Mouse (Mus musculus) forebrain, embryonic 11.5 days (tissue): ENCODE data around the gene Rara. TPM values are rescaled to one million over a fixed set of nuclear protein-coding genes. Genes with fewer than 3 reads are reported as not detected.
A peak's percentile ranks its signal among the peaks of the same experiment; 100 is the strongest.

Source experiments
- ATAC-seq: fragments of 200-750 bp; cut with Nextera tagmentation; replicated peaks from 2 replicates; pipeline ENCODE4 v1.8.0; 2017; ENCODE audit warnings: moderate TSS enrichment; ENCODE audit not compliant: low FRiP score
- DNase-seq: peaks from one replicate; pipeline ENCODE4 v3.0.0-alpha.2; 2017; ENCODE audit warnings: low spot score
- H3K27ac ChIP-seq: fragments of 300-500 bp; sonication (generic); 2 replicates; pipeline ENCODE4 v1.5.1; 2014; ENCODE audit warnings: low read depth, low read length
- H3K27me3 ChIP-seq: fragments of 300-500 bp; sonication (generic); 2 replicates; pipeline ENCODE4 v1.6.1; 2014; ENCODE audit warnings: mild to moderate bottlenecking, low read length, mixed read lengths; ENCODE audit not compliant: control insufficient read depth, insufficient read depth
- H3K36me3 ChIP-seq: fragments of 300-500 bp; sonication (generic); 2 replicates; pipeline ENCODE4 v1.6.1; 2014; ENCODE audit warnings: mild to moderate bottlenecking, low read length, moderate library complexity, mixed read lengths; ENCODE audit not compliant: control insufficient read depth, insufficient read depth
- H3K4me1 ChIP-seq: fragments of 300-500 bp; sonication (generic); replicated peaks from 2 replicates; pipeline ENCODE4 v1.6.1; 2014; ENCODE audit warnings: low read length, mixed read lengths; ENCODE audit not compliant: control insufficient read depth, insufficient read depth
- H3K4me2 ChIP-seq: fragments of 300-500 bp; sonication (generic); 2 replicates; pipeline ENCODE4 v1.6.1; 2014; ENCODE audit warnings: low read depth, mild to moderate bottlenecking, low read length, moderate library complexity, mixed read lengths; ENCODE audit not compliant: severe bottlenecking
- H3K4me3 ChIP-seq: fragments of 300-500 bp; sonication (generic); 2 replicates; pipeline ENCODE4 v1.5.1; 2014; ENCODE audit warnings: low read depth, low read length
- H3K9ac ChIP-seq: fragments of 300-500 bp; sonication (generic); 2 replicates; pipeline ENCODE4 v1.6.1; 2014; ENCODE audit warnings: low read length
- H3K9me3 ChIP-seq: fragments of 300-500 bp; sonication (generic); 2 replicates; pipeline ENCODE4 v1.6.1; 2016; ENCODE audit warnings: low read length, mixed read lengths; ENCODE audit not compliant: control insufficient read depth
- WGBS: fragments of 180-500 bp; shearing (Covaris S2); extraction: QIAGEN DNeasy Blood & Tissue Kit; methylation state at CpG from one replicate; pipeline ENCODE4 v1.1.7; 2014; 5-methylcytosine and 5-hydroxymethylcytosine counted together
- polyA plus RNA-seq: library from polyadenylated mRNA; unstranded; fragments of >200 nt; fragmentation: Nextera tagmentation; extraction: Ambion mirVana; gene quantifications from 2 replicates; pipeline ENCODE4 v1.2.1, GENCODE M21; 2014

Gene Rara
- polyA plus RNA-seq, 1 experiment from 2014 or later: 23.3 TPM

GRCm38 (mm10) chr11:98937914-98938694, 10.5 kb downstream of the Rara start:
- no peak overlapping the region for H3K27ac ChIP-seq
- H3K4me1 ChIP-seq: peaks cover 45% of the 10 kb centered on the region
- WGBS: under 1% methylated on average over 39 of the region's 39 CpGs
- peaks cover 4% of the 10 kb centered on the region; the same call in 1 of the 2 replicates for H3K27me3 ChIP-seq
- no peak for ATAC-seq
- H3K4me3 ChIP-seq: peak overlapping the region; percentile 44
- H3K9me3 ChIP-seq: no peaks in the 10 kb centered on the region
- DNase-seq: no peak
- H3K36me3 ChIP-seq: no peaks in the 10 kb centered on the region
- H3K9ac ChIP-seq: peak overlapping the region; percentile 73
- peak overlapping the region; percentile 94 for H3K4me2 ChIP-seq

- no peaks in the 10 kb centered on the region for H3K9me3 ChIP-seq
- ATAC-seq: no peak
- 42% methylated on average over 7 of the region's 7 CpGs for WGBS
- no peak overlapping the region for H3K27ac ChIP-seq
- H3K9ac ChIP-seq: no peak overlapping the region; the same call in 1 of the 2 replicates
- peaks cover 43% of the 10 kb centered on the region for H3K4me1 ChIP-seq
- DNase-seq: no peak
- H3K4me2 ChIP-seq: peak overlapping the region; percentile 94
- peaks cover 4% of the 10 kb centered on the region; the same call in 1 of the 2 replicates for H3K27me3 ChIP-seq
- peak overlapping the region; percentile 44; the same call in 1 of the 2 replicates for H3K4me3 ChIP-seq
- H3K36me3 ChIP-seq: no peaks in the 10 kb centered on the region
These were observed 11.1 kb downstream of the Rara start for GRCm38 (mm10) chr11:98938701-98939083.

- 0 out of 2 replicates have a peak overlapping the region, but pooled peaks have one; percentile 5 for H3K4me2 ChIP-seq
- no peak overlapping the region for H3K27ac ChIP-seq
- ATAC-seq (no peak), DNase-seq (no peak)
- peaks cover 49% of the 10 kb centered on the region for H3K4me1 ChIP-seq
- peaks cover 4% of the 10 kb centered on the region; the same call in 1 of the 2 replicates for H3K27me3 ChIP-seq
- no peaks in the 10 kb centered on the region for H3K9me3 ChIP-seq
- H3K4me3 ChIP-seq: no peak overlapping the region
- no peak overlapping the region for H3K9ac ChIP-seq
- H3K36me3 ChIP-seq: no peaks in the 10 kb centered on the region
- 54% methylated on average over 15 of the region's 15 CpGs for WGBS
These were observed 11.7 kb downstream of the Rara start for GRCm38 (mm10) chr11:98939084-98939952.

DNA sequence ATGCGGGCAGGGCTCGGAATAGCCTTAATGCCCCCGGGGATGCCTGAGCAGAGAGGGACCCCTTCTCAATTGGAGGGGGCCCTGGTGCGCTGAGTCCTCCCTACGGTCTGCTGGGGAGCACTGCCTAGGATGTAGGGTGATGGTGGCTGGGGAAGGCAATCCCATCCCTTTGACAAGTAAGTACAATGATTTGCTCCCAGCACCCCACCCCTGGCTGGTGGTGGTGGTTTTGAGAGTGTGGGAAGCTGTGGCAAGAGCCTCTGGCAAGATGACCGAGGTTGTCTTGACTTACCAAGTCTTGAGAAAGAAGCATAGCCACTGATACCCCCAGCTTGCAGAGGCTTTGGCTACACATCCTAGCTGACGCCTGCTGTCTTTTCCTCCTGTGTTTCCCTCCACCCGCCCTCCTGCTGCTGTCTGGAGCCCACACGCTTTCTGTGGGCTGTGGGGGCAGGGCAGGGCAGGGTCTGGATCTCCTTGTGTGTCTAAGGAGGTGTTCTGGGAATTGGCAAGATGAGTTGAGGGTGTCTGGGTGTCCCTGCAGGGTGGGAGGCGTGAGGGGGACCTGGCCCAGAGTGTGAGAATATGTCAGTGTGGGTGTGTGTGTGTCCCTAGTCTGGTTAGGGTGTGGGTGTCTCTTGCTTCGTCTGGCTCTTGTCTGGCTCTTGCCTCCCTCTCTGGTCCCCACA, 12.5 kb downstream of the Rara start:
- Histone ChIP-seq H3K4me2 (no peak overlapping the region), H3K9ac (no peak overlapping the region), H3K4me3 (no peak overlapping the region), H3K36me3 (no peaks in the 10 kb centered on the region), H3K27me3 (peaks cover 4% of the 10 kb centered on the region; the same call in 1 of the 2 replicates), H3K27ac (no peak overlapping the region), H3K4me1 (peaks cover 54% of the 10 kb centered on the region), H3K9me3 (no peaks in the 10 kb centered on the region)
- WGBS: 50% methylated on average over 11 of the region's 11 CpGs
- ATAC-seq (no peak), DNase-seq (no peak)

DNA sequence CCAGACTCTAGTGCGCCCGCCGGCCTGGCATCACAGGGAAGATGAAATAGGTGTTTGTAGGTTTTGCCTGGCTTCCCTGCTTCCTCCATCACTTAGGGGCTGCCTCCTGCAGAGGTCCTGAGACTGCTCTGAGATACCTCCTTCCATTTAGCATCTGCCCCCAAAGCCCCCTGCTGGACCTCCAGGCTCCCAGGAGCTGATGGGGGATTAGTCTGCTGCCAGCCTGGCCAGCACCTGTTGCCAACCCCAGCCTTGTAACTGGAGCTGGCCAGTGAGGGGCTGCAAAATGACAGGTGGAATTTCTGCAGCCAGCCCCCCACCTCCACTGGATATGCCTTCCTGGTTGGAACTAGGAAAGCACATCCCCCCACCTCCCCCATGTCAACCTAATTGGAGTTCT, 13.2 kb downstream of the Rara start:
- no peak overlapping the region for H3K9ac ChIP-seq
- ATAC-seq (no peak), DNase-seq (no peak)
- H3K27ac ChIP-seq: no peak overlapping the region
- H3K36me3 ChIP-seq: no peaks in the 10 kb centered on the region
- peaks cover 54% of the 10 kb centered on the region for H3K4me1 ChIP-seq
- no peaks in the 10 kb centered on the region for H3K9me3 ChIP-seq
- 29% methylated on average over 3 of the region's 3 CpGs for WGBS
- H3K27me3 ChIP-seq: peaks cover 4% of the 10 kb centered on the region; the same call in 1 of the 2 replicates
- peak overlapping the region; percentile 46 for H3K4me3 ChIP-seq
- H3K4me2 ChIP-seq: peak overlapping the region; percentile 89

DNA sequence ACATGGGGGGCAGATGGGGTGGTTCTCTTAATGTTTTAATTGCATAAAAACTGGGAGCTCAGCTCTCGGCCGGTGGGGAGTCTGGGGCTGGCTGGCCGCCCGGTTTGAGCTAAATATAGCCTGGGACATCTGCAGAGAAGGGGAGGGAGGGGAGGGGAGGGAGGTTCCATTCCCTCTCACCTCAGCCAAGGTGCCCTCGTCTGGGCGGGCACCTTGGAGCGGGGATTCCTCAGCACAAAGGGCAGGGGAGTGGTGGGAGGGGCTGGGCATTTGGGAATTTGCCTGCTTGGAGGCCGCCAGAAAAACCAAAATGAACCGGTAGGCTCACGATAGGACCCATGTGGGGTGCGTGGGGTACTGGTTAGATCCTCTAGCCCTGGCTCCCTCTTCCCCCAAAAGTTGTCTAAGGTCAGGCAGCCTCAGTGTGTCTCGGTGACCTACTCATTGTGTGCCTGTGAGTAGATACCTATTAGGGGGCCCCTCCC, 13.8 kb downstream of the Rara start:
- H3K4me2 ChIP-seq: peak overlapping the region; percentile 89
- 3% methylated on average over 12 of the region's 12 CpGs for WGBS
- H3K27me3 ChIP-seq: 0 out of 2 replicates have a peak, but pooled peaks cover 4% of the 10 kb centered on the region
- no peaks in the 10 kb centered on the region for H3K36me3 ChIP-seq
- no peaks in the 10 kb centered on the region for H3K9me3 ChIP-seq
- H3K9ac ChIP-seq: peak overlapping the region; percentile 67
- peaks cover 49% of the 10 kb centered on the region for H3K4me1 ChIP-seq
- peak overlapping the region; percentile 82 for H3K27ac ChIP-seq
- peak overlapping the region; percentile 46 for H3K4me3 ChIP-seq
- DNase-seq (no peak), ATAC-seq (no peak; the same call in 1 of the 2 replicates)

DNA sequence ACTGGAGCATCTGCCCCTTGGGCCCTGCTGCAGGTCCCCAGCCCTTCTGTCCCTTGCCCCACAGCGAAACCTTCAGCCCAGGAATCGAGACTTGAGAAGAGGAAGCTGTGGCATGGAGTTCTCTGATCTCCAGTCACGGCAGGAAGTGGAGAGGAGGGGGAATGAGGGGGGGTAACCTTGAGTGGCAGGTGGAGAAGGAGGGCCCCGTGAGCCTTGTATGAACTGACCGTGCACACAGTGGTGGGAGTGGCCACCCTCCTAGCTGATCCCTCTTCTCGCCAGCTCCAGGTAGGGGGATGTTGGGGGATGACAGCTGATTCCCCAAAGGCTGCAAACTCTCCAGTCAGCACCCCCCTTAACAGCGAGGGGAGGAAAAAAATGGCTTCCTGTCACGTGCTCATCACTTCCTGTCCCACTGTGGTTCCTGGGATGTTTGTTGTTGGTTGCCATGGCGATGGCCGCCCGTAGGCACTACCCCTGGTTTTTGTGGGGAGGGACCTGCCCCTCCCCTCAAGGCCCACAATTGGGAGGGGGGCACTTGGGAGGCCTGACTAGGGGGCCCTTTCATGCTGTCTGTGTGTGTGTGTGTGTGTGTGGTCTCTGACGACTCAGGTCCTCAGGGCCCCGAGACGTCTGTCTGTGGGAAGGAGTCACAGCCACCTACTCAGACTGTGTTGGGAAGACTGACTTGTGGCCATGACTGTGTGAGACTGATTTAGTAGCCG, 14.4 kb downstream of the Rara start:
- 3% methylated on average over 15 of the region's 15 CpGs for WGBS
- Histone ChIP-seq H3K4me3 (peak overlapping the region; percentile 46), H3K36me3 (no peaks in the 10 kb centered on the region), H3K9me3 (no peaks in the 10 kb centered on the region), H3K9ac (peak overlapping the region; percentile 67), H3K4me1 (peaks cover 43% of the 10 kb centered on the region), H3K27ac (peak overlapping the region; percentile 82), H3K4me2 (peak overlapping the region; percentile 89), H3K27me3 (no peaks in the 10 kb centered on the region)
- ATAC-seq: peak; percentile 62
- DNase-seq: peak; percentile 87
